Mouse (Mus musculus): ENCODE data around the gene Hist1h3d.
A peak's percentile ranks its signal among the peaks of the same experiment; 100 is the strongest.
"Not testable (repeated sequence)": the region's sequence is repeated elsewhere in the genome, so short reads cannot be mapped to it uniquely, and the experiment has no call there.

The Hist1h3d gene

GRCm38 (mm10) chr13:23575271-23575851, at the start of gene Hist1h3d:
TSS of gene Hist1h3d (plus strand) at chr13:23575763.
- DNase-seq (ENCODE audit: low spot score in 2 of 2): peak; percentile 79 to 82

DNA sequence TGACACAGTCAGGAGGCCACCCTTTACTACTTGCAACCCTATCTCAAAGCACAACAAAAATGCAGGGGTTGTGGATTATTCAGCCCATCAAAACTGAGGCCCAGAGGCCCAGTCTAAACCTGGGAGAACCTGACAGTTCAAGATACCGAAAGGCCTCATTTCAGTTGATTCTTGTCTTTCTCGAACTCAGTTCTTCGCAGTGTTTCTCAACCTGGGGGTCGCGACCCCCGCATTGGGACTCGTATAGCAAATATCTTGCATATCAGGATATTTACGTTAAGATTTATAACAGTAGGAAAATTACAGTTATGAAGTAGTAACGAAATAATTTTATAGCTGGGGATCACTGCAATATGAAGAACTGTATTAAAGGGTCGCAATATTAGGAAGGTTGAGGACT, 49.7 kb upstream of the Hist1h3d start:
- peak in 1 of 2 experiments; percentile 62 for DNase-seq (ENCODE audit: low spot score in 2 of 2)

DNA sequence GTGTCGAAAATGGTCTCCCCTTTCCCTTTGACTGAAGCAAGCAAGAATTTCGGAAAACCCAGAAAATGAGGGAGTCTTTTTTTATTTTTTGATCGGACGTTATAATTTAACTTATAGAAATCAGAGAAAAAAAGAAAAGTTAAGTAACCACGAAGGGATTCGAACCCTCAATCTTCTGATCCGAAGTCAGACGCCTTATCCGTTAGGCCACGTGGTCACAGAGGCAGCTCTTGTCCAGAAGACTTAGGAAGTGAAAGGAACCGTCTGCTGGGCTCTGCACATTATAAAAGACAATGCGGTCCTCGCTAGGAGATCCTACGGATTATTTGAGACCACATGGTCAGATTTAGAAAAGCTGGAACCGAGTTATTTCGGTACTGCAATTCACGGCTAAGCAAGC, 49.3 kb upstream of the Hist1h3d start:
- peak; percentile 91 to 95 for DNase-seq (ENCODE audit: low spot score in 2 of 2)

DNA sequence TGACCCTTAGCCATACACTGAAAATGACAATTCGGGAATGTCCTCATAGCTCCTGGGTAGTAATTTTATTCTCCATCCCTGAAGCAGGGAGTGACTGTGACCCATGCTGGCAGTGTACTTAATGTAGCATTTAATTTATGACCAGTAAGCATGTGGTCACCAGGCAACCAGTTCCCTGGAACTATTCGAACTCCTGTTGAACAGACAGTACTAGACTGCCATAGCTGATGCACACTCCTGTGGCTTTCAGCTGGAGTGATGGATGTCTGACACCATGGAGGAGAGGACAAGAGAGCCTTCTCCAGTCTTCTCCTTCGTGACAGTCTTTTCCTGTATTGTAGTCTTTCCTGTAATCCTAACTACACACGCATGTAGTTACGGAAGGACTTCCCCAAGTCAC, 46.6 kb upstream of the Hist1h3d start:
- no peak for DNase-seq (ENCODE audit: low spot score in 2 of 2)

DNA sequence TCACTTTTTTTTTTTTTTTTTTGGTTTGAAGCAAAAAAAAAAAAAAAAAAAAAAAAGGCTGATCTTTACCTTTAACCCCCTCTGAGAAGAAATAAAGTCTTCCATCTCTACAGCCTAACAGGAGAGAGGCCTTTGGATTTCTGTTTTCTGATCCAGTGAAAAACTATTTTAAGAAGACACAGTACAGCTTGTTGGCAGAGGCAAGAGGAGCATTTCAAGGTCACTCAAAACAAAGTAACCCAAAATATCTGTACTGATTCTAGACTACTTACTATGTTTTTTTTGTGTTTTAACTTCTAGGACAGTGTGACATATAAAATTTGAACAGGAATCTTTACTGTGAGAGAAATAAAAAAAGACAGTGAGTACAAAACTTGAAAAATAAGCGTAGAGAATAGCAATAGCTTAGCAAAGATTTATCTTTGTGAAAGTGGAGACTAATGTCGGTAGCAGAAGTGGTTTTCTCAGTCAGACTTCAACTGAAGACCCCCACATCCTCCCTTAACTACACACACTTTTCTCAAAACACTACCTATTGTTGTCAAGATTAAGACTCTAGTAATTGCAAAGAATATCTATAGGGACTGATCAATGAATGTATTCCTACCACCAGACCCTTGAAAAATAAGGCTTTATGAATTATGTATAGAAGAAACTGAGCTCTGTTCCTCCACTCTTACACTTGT, 45.9 kb upstream of the Hist1h3d start:
- DNase-seq (ENCODE audit: low spot score in 2 of 2): no peak

GRCm38 (mm10) chr13:23530181-23530900, 45.2 kb upstream of the Hist1h3d start:
- DNase-seq (ENCODE audit: low spot score in 2 of 2): peak; percentile 72 to 84

DNA sequence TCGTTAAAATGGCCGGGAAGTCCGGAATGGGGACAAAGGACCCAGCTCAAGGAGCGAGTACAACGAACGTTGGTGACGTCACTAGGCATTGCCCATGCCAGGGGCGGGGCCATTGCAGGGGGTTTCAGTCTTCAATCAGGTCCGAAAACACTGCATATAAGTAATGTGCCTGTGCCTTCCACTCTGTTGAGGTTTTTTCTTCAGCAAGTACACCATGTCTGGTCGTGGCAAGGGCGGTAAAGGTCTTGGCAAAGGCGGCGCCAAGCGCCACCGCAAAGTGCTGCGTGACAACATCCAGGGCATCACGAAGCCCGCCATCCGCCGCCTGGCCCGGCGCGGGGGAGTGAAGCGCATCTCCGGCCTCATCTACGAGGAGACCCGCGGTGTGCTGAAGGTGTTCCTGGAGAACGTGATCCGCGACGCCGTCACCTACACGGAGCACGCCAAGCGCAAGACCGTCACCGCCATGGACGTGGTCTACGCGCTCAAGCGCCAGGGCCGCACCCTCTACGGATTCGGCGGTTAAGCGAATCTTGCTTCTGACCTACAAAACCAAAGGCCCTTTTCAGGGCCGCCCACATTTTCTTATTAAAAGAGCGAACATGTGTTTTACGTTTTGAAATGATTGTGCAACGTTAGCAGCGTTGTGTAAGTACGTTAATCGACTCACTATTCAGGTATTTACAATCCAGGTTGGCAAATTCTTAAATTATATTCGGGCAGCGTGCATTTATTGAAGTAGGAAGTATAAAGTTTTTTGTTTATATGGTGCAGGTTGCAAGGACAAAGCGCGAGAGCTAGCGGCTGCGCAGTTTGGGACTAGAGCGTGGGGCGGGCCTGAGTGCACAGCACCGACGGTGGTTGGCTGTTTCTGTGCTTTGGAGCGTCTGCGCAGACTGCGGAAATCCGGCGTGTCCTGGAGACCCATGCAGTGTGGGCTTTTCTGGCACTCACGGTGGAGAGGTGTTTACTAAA, 44.4 kb upstream of the Hist1h3d start, which contains the start of gene Hist1h4h:
TSS of gene Hist1h4h (plus strand) at position 150 of the 975 bp plus-strand sequence.
- DNase-seq (ENCODE audit: low spot score in 2 of 2): peak; percentile 97

- peak; percentile 51 to 71 for DNase-seq (ENCODE audit: low spot score in 2 of 2)
These were observed 43.1 kb upstream of the Hist1h3d start for GRCm38 (mm10) chr13:23532262-23533075.

GRCm38 (mm10) chr13:23533560-23534367, 41.8 kb upstream of the Hist1h3d start, which contains the start of gene Hist1h2af:
TSS of gene Hist1h2af (plus strand) at chr13:23533906.
- peak; percentile 83 to 88 for DNase-seq (ENCODE audit: low spot score in 2 of 2)

DNA sequence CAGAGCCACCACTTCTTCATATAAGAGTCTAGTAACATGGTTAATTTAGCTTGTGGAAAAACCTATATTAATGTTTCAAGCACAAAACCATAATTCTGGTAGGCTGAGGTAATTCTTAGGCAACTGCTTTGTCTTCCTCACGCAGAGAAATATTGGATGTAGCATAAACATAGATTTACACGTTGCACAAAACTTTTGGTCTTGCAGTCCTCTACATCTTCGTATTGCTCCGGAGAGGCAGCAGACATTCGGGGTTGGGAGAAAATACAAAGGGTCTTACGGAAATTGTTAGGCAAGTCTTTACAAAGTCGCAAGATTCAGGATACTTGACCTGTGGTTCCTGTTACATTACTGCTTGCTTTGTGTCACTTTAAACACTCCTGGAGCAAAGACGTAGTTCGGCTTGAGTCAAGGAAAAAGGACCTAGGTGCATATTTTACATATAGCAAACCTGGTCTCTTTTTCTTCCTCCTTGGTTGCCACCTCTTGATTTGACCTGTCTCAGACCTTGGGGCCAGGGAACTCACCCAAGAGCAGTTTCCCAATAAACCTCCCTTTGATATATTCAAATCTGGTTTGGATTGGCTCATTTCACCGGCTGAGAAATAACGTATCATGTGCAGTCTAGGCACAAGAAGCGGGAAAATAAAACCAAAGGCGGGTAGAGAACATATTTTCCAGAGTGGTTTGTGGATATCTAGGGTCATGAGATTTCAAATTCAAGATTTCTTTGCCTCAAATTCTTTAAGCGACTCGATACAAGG, 41.0 kb upstream of the Hist1h3d start:
- DNase-seq (ENCODE audit: low spot score in 2 of 2): peak; percentile 57 to 76

GRCm38 (mm10) chr13:23535137-23536075, 40.2 kb upstream of the Hist1h3d start, which contains the start of gene Hist1h3g:
TSS of gene Hist1h3g (plus strand) at chr13:23535422.
- DNase-seq (ENCODE audit: low spot score in 2 of 2): peak; percentile 89 to 93

GRCm38 (mm10) chr13:23536076-23536822, 39.3 kb upstream of the Hist1h3d start:
- DNase-seq (ENCODE audit: low spot score in 2 of 2): peak in 1 of 2 experiments; percentile 17

DNA sequence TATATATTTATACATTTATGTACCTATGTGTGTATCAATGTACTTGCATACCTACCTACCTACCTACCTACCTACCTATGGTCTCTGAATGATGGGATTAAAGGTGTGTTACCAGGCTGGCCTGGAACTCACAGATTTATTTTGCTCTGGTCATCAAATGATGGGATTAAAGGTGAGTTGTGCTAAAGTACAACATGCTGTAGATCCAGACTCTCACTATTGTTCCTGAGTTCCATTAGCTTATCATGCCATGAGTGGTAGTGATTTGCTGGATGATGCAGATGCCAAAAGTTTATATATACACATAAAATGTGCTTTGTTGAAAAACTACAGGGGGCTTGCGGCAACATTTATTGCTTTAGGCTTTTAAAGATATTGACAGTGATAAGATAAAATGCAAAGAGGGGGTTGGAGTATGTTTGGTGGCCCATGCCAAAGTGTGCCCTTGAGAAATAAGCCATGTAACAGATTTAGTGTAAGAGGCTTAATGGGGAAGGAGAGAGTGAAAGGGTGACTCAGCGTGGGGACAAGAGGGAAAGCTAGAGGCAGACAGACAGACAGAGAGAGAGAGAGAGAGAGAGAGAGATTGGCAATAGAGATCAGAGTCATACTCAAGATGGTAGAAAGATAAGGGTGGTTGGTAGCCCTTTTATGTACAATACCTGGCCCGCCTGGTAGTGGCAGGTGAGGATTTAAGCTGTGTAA, 38.4 kb upstream of the Hist1h3d start:
- DNase-seq (ENCODE audit: low spot score in 2 of 2): no peak

DNA sequence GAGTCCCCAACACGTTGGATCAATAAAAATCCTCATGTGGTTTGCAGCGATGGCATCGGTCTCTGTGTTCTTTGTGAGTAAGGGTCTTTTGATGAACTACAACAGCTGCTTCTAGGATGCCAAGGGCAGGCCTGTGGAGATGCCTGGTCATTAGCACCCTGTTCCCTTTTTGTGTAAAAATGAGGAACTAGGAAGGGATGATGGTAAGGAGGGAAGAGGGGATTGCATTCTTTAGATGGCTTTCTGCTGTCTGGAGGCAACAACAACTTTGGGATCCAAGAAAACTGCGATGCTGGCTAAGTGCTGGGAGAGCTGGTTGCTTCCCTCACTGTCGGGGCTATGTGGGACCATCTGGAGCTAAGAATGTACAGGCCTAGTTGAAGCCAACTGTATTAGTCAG, 37.3 kb upstream of the Hist1h3d start:
- no peak for DNase-seq (ENCODE audit: low spot score in 2 of 2)

- not testable (repeated sequence) for DNase-seq (ENCODE audit: low spot score in 2 of 2)
These were observed 35.7 kb upstream of the Hist1h3d start for GRCm38 (mm10) chr13:23539821-23540220.

GRCm38 (mm10) chr13:23541497-23541896, 34.1 kb upstream of the Hist1h3d start:
- no peak for DNase-seq (ENCODE audit: low spot score in 2 of 2)

Measured in spleen, postnatal 4 days (tissue).